Mouse (Mus musculus) heart, adult 2 months (tissue): ENCODE results near the gene Mitf.

Source experiments
- CTCF ChIP-seq: fragments of 200-600 bp; IDR thresholded peaks from 2 replicates; pipeline ENCODE4 v1.8.1; 2022; ENCODE audit warnings: antibody characterized with exemption, mild to moderate bottlenecking, moderate library complexity
- EP300 ChIP-seq: fragments of 200-500 bp; IDR thresholded peaks from 2 replicates; pipeline ENCODE4 v1.6.1; 2011; ENCODE audit warnings: low read depth, low read length, control low read depth; ENCODE audit not compliant: insufficient read depth

- TF ChIP-seq CTCF (peak; percentile 80), EP300 (no peak)
Observed at GRCm38 (mm10) chr6:97759301-97759700, 47.6 kb upstream of the Mitf start.
